Mouse (Mus musculus) Patski (cell line): ENCODE results near the gene Slc35b3. TPM values are rescaled to one million over a fixed set of nuclear protein-coding genes. Genes with fewer than 3 reads are reported as not detected.

Experiments
- ATAC-seq: fragments of 100-300 bp; one replicate; pipeline ENCODE4 v1.8.0; 2021
- CTCF ChIA-PET: fragments of 350-600 bp; sonication (Branson Sonifier 250); formaldehyde crosslinking; loops from one replicate; lab custom pipeline; 2022; ENCODE audit warnings: inconsistent platforms; lab: Charles Lee
- POLR2A ChIA-PET: fragments of 350-600 bp; sonication (Branson Sonifier 250); formaldehyde crosslinking; loops from one replicate; lab custom pipeline; 2022; ENCODE audit warnings: antibody characterized with exemption, inconsistent platforms; lab: Charles Lee
- DNase-seq: peaks from one replicate; pipeline ENCODE4 v3.0.0-alpha.2; 2011; ENCODE audit warnings: low read depth, low spot score
- H3K27me3 ChIP-seq: fragments of 371-371 bp; one replicate; pipeline ENCODE4 v1.5.1; 2021
- CTCF ChIP-seq: fragments of 100-300 bp; IDR thresholded peaks from one replicate; pipeline ENCODE4 v1.5.1; 2021
- in situ Hi-C: fragments of 300-500 bp; cut with MboI; formaldehyde crosslinking; loops from 3 replicates; pipeline ENCODE4 v1.11.1; 2018; ENCODE audit warnings: low pct_unique_long_range_greater_than_20kb, mixed read lengths
- polyA plus RNA-seq: library from polyadenylated mRNA; unstranded; gene quantifications from one replicate; pipeline ENCODE4 v1.2.3, GENCODE M21; 2021

Slc35b3 gene
- polyA plus RNA-seq, 1 experiment from 2014 or later, result 20.8 TPM

DNA sequence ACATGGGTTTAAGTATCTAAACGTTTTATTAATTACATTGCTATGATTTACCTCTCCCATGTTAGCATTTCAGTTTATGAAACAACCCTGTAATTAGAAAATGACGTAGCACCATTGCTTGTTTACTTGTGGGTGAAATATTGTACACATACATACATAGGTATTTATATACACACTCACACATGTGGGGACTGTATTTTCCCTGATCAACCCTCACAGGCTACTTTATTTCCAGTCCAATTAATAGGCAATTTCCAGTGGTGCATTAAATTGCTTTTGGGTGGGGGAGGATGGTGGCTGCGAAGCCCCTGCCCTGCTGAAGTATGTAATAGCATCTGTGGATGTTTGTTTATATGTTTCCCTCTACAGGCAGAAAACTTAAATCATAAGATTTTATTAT lies 68.3 kb downstream of the Slc35b3 start:
- CTCF ChIA-PET, result no interaction called here
- in situ Hi-C loops, result no loop called here
- POLR2A ChIA-PET, result no interaction called here
- ATAC-seq, result no peak
- TF ChIP-seq CTCF, result no peak
- peaks cover 5% of the 10 kb centered on the region for H3K27me3 ChIP-seq
- no peak for DNase-seq
